Mouse (Mus musculus) midbrain, embryonic 14.5 days (tissue): ENCODE data around the gene Stoml1. TPM values are rescaled to one million over a fixed set of nuclear protein-coding genes. Genes with fewer than 3 reads are reported as not detected.

Source experiments
- ATAC-seq: fragments of 200-750 bp; cut with Nextera tagmentation; 2 replicates; pipeline ENCODE4 v1.8.0; 2017; ENCODE audit warnings: moderate number of reproducible peaks, moderate library complexity; ENCODE audit not compliant: low FRiP score, low TSS enrichment
- DNase-seq: peaks from one replicate; pipeline ENCODE4 v3.0.0-alpha.2; 2015
- H3K27ac ChIP-seq: fragments of 300-500 bp; sonication (generic); replicated peaks from 2 replicates; pipeline ENCODE4 v1.5.1; 2014; ENCODE audit warnings: mild to moderate bottlenecking, low read depth, low read length, moderate library complexity
- H3K27me3 ChIP-seq: fragments of 300-500 bp; sonication (generic); 2 replicates; pipeline ENCODE4 v1.6.1; 2014; ENCODE audit warnings: low read length, control low read depth, mixed read lengths; ENCODE audit not compliant: control insufficient read depth, insufficient read depth
- H3K36me3 ChIP-seq: fragments of 300-500 bp; sonication (generic); 2 replicates; pipeline ENCODE4 v1.6.1; 2014; ENCODE audit warnings: low read length, control low read depth; ENCODE audit not compliant: control insufficient read depth, insufficient read depth
- H3K4me1 ChIP-seq: fragments of 300-500 bp; sonication (generic); 2 replicates; pipeline ENCODE4 v1.6.1; 2014; ENCODE audit warnings: mild to moderate bottlenecking, antibody characterized with exemption, low read length, control low read depth; ENCODE audit not compliant: control insufficient read depth, insufficient read depth
- H3K4me2 ChIP-seq: fragments of 300-500 bp; sonication (generic); 2 replicates; pipeline ENCODE4 v1.6.1; 2014; ENCODE audit warnings: mild to moderate bottlenecking, low read length, moderate library complexity
- H3K4me3 ChIP-seq: fragments of 300-500 bp; sonication (generic); replicated peaks from 2 replicates; pipeline ENCODE4 v1.5.1; 2014; ENCODE audit warnings: low read depth, low read length
- H3K9ac ChIP-seq: fragments of 300-500 bp; sonication (generic); replicated peaks from 2 replicates; pipeline ENCODE4 v1.6.1; 2014; ENCODE audit warnings: mild to moderate bottlenecking, low read length, moderate library complexity
- H3K9me3 ChIP-seq: fragments of 300-500 bp; sonication (generic); 2 replicates; pipeline ENCODE4 v1.6.1; 2016; ENCODE audit warnings: low read length, control low read depth, mixed read lengths; ENCODE audit not compliant: control insufficient read depth
- WGBS: fragments of 180-500 bp; shearing (Covaris S2); extraction: QIAGEN DNeasy Blood & Tissue Kit; methylation state at CpG from one replicate; pipeline ENCODE4 v1.1.7; 2014; 5-methylcytosine and 5-hydroxymethylcytosine counted together
- polyA plus RNA-seq: library from polyadenylated mRNA; unstranded; fragments of >200 nt; fragmentation: Nextera tagmentation; extraction: Ambion mirVana; gene quantifications from 2 replicates; pipeline ENCODE4 v1.2.1, GENCODE M21; 2014

Gene Stoml1
- polyA plus RNA-seq, 1 experiment from 2014 or later, result 96.4 TPM

DNA sequence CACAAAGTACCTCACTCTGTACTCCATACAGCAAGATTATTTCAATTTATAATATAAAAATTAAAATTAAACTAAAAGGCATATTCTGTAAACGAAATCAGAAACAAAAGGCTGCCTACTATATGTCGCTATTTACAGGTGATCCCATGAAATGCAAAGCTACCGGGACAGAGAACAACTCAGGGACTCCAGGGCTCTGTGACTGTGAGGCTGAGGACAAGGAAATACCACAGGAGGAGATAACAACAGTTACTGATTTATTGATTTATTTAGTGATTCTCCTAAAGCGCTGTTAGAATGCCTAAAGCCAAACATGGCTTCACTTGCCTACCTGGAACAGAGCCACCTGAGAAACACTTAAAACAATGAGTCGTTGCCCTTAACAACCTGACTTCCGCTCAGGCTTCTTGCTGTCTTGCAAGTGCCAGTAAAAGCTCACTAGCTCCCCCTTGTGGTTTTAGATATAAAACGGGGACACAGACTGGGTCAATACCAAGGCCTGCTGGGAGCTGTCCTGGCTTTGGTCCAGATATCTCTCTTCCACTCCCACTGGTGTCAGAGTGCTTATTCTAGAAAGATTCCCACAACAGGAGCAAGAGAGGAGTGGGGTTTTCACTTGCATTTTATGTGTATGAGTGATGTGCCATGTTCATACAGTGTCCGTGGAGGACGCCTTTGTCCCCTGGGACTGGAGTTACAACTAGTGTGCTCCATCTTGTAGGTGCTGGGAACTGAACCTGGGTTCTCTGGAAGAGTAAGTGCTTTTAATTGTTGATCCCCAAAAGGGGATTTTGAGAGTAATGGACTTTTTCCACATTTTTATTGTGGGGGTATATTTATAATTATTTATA lies 27.5 kb downstream of the Stoml1 start:
- Histone ChIP-seq H3K4me2 (no peak overlapping the region), H3K27me3 (no peaks in the 10 kb centered on the region)
- no peak; the same call in 1 of the 2 replicates for ATAC-seq

GRCm38 (mm10) chr9:58281597-58281996 lies 28.6 kb downstream of the Stoml1 start:
- Histone ChIP-seq H3K27me3 (no peaks in the 10 kb centered on the region), H3K9me3 (no peaks in the 10 kb centered on the region), H3K36me3 (no peaks in the 10 kb centered on the region), H3K4me2 (no peak overlapping the region), H3K4me1 (no peaks in the 10 kb centered on the region), H3K4me3 (no peak overlapping the region), H3K27ac (no peak overlapping the region), H3K9ac (no peak overlapping the region)
- peak; percentile 52 for DNase-seq
- no peak for ATAC-seq
- WGBS, result 49% methylated on average over 3 of the region's 3 CpGs

More for the DNA sequence above, 27.5 kb downstream of the Stoml1 start:
- Histone ChIP-seq H3K9me3 (no peaks in the 10 kb centered on the region), H3K36me3 (no peaks in the 10 kb centered on the region), H3K4me1 (no peaks in the 10 kb centered on the region), H3K27ac (no peak overlapping the region), H3K4me3 (no peak overlapping the region), H3K9ac (no peak overlapping the region)
- WGBS, result 35% methylated on average over 9 of the region's 9 CpGs
- peak; percentile 94 for DNase-seq

DNA sequence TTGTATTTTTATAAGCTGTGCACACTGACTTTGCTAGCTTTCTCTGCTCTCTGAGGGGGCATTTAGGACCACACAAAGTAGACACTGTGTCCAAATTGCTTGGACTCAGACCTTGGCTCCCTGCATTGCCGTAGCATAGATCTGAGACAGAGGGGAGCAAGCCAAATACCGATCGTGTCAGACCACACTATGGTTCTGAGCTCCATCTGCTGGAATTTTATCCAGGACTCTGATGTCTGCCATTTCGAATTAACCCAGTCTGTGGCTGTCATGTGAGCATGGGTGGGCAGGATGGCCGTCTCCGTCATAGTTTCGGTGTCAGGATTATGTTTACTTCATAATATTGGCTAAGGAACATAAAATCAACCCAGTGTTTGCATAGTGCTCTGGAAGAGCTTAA lies 30.5 kb downstream of the Stoml1 start:
- no peaks in the 10 kb centered on the region for H3K4me1 ChIP-seq
- H3K4me2 ChIP-seq, result no peak overlapping the region
- DNase-seq, result no peak
- H3K36me3 ChIP-seq, result no peaks in the 10 kb centered on the region
- 84% methylated on average over 7 of the region's 7 CpGs for WGBS
- no peaks in the 10 kb centered on the region for H3K27me3 ChIP-seq
- no peaks in the 10 kb centered on the region for H3K9me3 ChIP-seq
- no peak overlapping the region for H3K27ac ChIP-seq
- H3K9ac ChIP-seq, result no peak overlapping the region
- no peak overlapping the region for H3K4me3 ChIP-seq
- no peak for ATAC-seq

- WGBS, result 89% methylated on average over 1 of the region's 1 CpGs
- ATAC-seq (no peak), DNase-seq (no peak)
- Histone ChIP-seq H3K36me3 (no peaks in the 10 kb centered on the region), H3K27me3 (no peaks in the 10 kb centered on the region), H3K9ac (no peak overlapping the region), H3K27ac (no peak overlapping the region), H3K4me1 (no peaks in the 10 kb centered on the region), H3K4me2 (no peak overlapping the region), H3K9me3 (no peaks in the 10 kb centered on the region), H3K4me3 (no peak overlapping the region)
Measured at GRCm38 (mm10) chr9:58289090-58289489, 36.1 kb downstream of the Stoml1 start.

- no peak overlapping the region for H3K4me2 ChIP-seq
- no peaks in the 10 kb centered on the region for H3K4me1 ChIP-seq
Measured at GRCm38 (mm10) chr9:58289901-58290300, 36.9 kb downstream of the Stoml1 start.

GRCm38 (mm10) chr9:58294527-58294926 lies 41.6 kb downstream of the Stoml1 start:
- H3K4me2 ChIP-seq, result no peak overlapping the region
- ATAC-seq (no peak), DNase-seq (no peak)
- no peak overlapping the region for H3K9ac ChIP-seq
- H3K27ac ChIP-seq, result no peak overlapping the region
- H3K9me3 ChIP-seq, result no peaks in the 10 kb centered on the region
- H3K36me3 ChIP-seq, result no peaks in the 10 kb centered on the region
- peaks cover 5% of the 10 kb centered on the region; the same call in 1 of the 2 replicates for H3K4me1 ChIP-seq
- H3K4me3 ChIP-seq, result no peak overlapping the region
- H3K27me3 ChIP-seq, result no peaks in the 10 kb centered on the region
- 31% methylated on average over 7 of the region's 7 CpGs for WGBS

More at GRCm38 (mm10) chr9:58289901-58290300, 36.9 kb downstream of the Stoml1 start:
- 70% methylated on average over 2 of the region's 2 CpGs for WGBS
- H3K9ac ChIP-seq, result no peak overlapping the region
- H3K9me3 ChIP-seq, result no peaks in the 10 kb centered on the region
- no peak overlapping the region for H3K4me3 ChIP-seq
- no peaks in the 10 kb centered on the region for H3K36me3 ChIP-seq
- no peak for ATAC-seq
- H3K27ac ChIP-seq, result no peak overlapping the region
- DNase-seq, result no peak
- H3K27me3 ChIP-seq, result no peaks in the 10 kb centered on the region

GRCm38 (mm10) chr9:58295345-58295744 lies 42.4 kb downstream of the Stoml1 start:
- ATAC-seq (no peak), DNase-seq (no peak)
- no peak overlapping the region for H3K4me3 ChIP-seq
- H3K27me3 ChIP-seq, result no peaks in the 10 kb centered on the region
- no peak overlapping the region for H3K27ac ChIP-seq
- 85% methylated on average over 3 of the region's 3 CpGs for WGBS
- H3K9ac ChIP-seq, result no peak overlapping the region
- H3K4me2 ChIP-seq, result no peak overlapping the region
- no peaks in the 10 kb centered on the region for H3K36me3 ChIP-seq
- no peaks in the 10 kb centered on the region for H3K9me3 ChIP-seq
- H3K4me1 ChIP-seq, result peaks cover 5% of the 10 kb centered on the region; the same call in 1 of the 2 replicates

DNA sequence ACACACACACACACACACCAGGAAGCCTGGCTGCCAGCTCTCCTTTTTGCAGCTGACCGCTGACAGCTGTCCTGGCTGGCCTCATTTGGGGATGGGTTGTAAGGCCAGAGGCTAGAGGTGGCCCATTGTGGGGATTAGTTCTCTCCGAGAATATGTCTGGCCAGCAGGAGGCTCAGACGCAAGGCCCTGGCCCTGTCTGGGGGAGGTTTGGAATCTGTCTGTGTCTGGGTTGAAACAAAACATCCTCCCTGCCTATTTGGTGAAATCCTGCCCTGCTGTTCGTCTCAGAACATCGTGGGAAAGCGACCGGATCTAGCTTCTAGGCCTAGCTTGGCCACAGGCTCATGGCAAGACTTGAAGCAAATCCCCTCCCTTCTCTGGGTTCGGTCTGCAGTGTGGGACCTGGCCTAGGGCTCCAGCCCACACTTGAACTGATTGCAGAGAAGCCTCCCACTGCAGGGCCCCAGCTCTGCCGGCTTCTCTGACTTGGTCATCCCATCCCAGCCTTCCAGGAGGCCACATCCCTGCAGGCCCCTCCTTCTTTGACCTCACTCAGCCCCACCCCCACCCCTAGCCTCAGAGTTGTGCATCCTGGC lies 42.9 kb downstream of the Stoml1 start:
- Histone ChIP-seq H3K9me3 (no peaks in the 10 kb centered on the region), H3K27me3 (no peaks in the 10 kb centered on the region), H3K27ac (0 out of 2 replicates have a peak overlapping the region, but pooled peaks have one; percentile 22), H3K36me3 (no peaks in the 10 kb centered on the region), H3K4me2 (no peak overlapping the region), H3K4me3 (no peak overlapping the region), H3K9ac (no peak overlapping the region), H3K4me1 (peaks cover 5% of the 10 kb centered on the region; the same call in 1 of the 2 replicates)
- ATAC-seq, result no peak
- DNase-seq, result no peak
- 15% methylated on average over 9 of the region's 9 CpGs for WGBS
